Mouse (Mus musculus): ENCODE measurements around the gene Fgfr2. TPM values are rescaled to one million over a fixed set of nuclear protein-coding genes. Genes with fewer than 3 reads are reported as not detected.
A peak's percentile ranks its signal among the peaks of the same experiment; 100 is the strongest.

Fgfr2 gene
- polyA plus RNA-seq, 1 experiment from 2014 or later, result 123 TPM

GRCm38 (mm10) chr7:130966876-130967275 is 2156.3 kb downstream of the Fgfr2 start:
- Histone ChIP-seq H3K27me3 (no peaks in the 10 kb centered on the region), H3K9ac (peak overlapping the region; percentile 13; the same call in 1 of the 2 replicates), H3K4me3 (no peak overlapping the region), H3K4me2 (replicated peaks) (no peak overlapping the region; the same call in 1 of the 2 replicates), H3K9me3 (no peaks in the 10 kb centered on the region), H3K4me1 (peaks cover 60% of the 10 kb centered on the region), H3K36me3 (no peaks in the 10 kb centered on the region), H3K27ac (peak overlapping the region; percentile 88; the same call in 1 of the 2 replicates)
- 60% methylated on average over 6 of the region's 6 CpGs for WGBS
- no peak for ATAC-seq (ENCODE audit: low FRiP score, low read depth)

GRCm38 (mm10) chr7:130966451-130966850 is 2156.7 kb downstream of the Fgfr2 start:
- 34% methylated on average over 5 of the region's 5 CpGs for WGBS
- no peak overlapping the region for H3K4me3 ChIP-seq
- no peaks in the 10 kb centered on the region for H3K36me3 ChIP-seq
- peaks cover 64% of the 10 kb centered on the region for H3K4me1 ChIP-seq
- no peaks in the 10 kb centered on the region for H3K27me3 ChIP-seq
- no peaks in the 10 kb centered on the region for H3K9me3 ChIP-seq
- H3K9ac ChIP-seq, result peak overlapping the region; percentile 13; the same call in 1 of the 2 replicates
- ATAC-seq (ENCODE audit: low FRiP score, low read depth), result peak; percentile 55; the same call in 1 of the 2 replicates
- peak overlapping the region; percentile 88 for H3K27ac ChIP-seq
- H3K4me2 ChIP-seq (replicated peaks), result 0 out of 2 replicates have a peak overlapping the region, but pooled peaks have one; percentile 10

DNA sequence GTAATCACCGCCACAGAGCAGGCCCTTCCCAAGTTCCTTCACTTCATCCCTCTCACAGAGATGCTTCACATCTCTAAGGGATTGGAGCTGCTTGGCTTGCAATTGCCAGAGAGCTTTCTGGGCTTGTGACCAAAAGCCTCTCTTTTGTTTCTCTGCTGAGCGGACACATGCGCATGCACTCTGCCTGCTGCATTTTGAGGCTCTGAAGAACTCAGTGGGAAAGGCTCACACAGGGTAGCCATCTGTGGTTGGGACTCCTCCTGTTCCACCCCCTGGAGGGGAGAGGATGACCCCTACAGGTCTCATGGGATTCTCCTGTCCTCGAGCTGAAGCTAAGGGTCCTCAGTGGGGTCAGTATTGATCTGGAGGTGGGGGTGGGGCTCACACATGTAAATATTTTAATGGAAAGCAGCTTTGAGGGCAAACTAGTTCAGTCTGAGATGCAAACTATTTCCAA is 2157.2 kb downstream of the Fgfr2 start:
- Histone ChIP-seq H3K9me3 (no peaks in the 10 kb centered on the region), H3K36me3 (no peaks in the 10 kb centered on the region), H3K27me3 (no peaks in the 10 kb centered on the region), H3K4me3 (no peak overlapping the region), H3K27ac (peak overlapping the region; percentile 88), H3K4me1 (peaks cover 69% of the 10 kb centered on the region), H3K9ac (no peak overlapping the region), H3K4me2 (replicated peaks) (0 out of 2 replicates have a peak overlapping the region, but pooled peaks have one; percentile 10)
- WGBS, result 53% methylated on average over 4 of the region's 4 CpGs
- peak; percentile 55 for ATAC-seq (ENCODE audit: low FRiP score, low read depth)

DNA sequence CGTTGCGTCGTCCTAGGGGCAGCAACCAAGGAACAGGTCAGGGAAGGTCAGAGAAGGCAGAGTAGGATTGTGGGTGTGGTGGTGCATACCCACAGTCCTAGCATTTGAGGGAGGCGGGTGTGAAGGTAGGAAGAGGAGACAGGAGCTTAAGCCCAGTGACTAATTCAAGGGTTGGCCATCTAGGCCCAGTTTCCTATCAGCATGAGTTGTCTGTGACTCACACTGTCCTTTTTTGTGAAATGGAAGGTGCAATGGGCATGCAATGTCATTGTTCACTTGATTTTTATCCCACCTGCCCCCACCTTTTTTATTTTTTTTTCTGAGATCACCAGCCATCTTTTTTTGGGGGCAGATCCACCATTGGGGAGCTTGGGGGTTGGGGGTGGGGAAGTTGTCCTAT is 2157.8 kb downstream of the Fgfr2 start:
- no peak for ATAC-seq (ENCODE audit: low FRiP score, low read depth)
- peaks cover 74% of the 10 kb centered on the region for H3K4me1 ChIP-seq
- 90% methylated on average over 4 of the region's 4 CpGs for WGBS
- no peak overlapping the region for H3K4me2 ChIP-seq (replicated peaks)
- peak overlapping the region; percentile 88 for H3K27ac ChIP-seq
- H3K36me3 ChIP-seq, result no peaks in the 10 kb centered on the region
- no peaks in the 10 kb centered on the region for H3K9me3 ChIP-seq
- no peak overlapping the region for H3K4me3 ChIP-seq
- no peak overlapping the region for H3K9ac ChIP-seq
- no peaks in the 10 kb centered on the region for H3K27me3 ChIP-seq

- Histone ChIP-seq H3K4me2 (replicated peaks) (no peak overlapping the region), H3K4me3 (no peak overlapping the region), H3K36me3 (no peaks in the 10 kb centered on the region), H3K9me3 (no peaks in the 10 kb centered on the region), H3K4me1 (peaks cover 77% of the 10 kb centered on the region), H3K27ac (peak overlapping the region; percentile 88), H3K9ac (no peak overlapping the region), H3K27me3 (no peaks in the 10 kb centered on the region)
- 17% methylated on average over 5 of the region's 5 CpGs for WGBS
- ATAC-seq (ENCODE audit: low FRiP score, low read depth), result 0 out of 2 replicates have a peak, but pooled peaks have one; percentile 17
These were observed 2158.5 kb downstream of the Fgfr2 start for GRCm38 (mm10) chr7:130964686-130965085.

DNA sequence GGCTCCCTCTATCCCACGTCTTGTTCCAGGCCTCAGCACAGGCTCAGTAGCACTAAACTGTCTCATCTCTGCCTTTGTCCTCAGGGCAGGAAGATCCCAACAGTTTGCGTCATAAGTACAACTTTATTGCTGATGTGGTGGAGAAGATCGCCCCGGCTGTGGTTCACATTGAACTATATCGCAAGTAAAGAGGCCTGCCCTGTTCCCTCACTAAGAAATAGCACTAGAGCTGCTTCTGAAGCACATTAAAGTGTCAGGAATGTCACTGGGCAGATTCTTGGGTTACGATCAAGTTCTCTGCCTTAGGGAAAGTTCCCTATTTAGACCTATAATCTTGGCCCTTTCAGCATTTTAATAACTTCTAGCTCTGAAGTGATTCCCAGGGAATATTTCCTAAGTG is 2161.7 kb downstream of the Fgfr2 start:
- Histone ChIP-seq H3K36me3 (no peaks in the 10 kb centered on the region), H3K27me3 (no peaks in the 10 kb centered on the region), H3K4me1 (peaks cover 51% of the 10 kb centered on the region), H3K9ac (no peak overlapping the region), H3K4me2 (replicated peaks) (no peak overlapping the region), H3K9me3 (no peaks in the 10 kb centered on the region), H3K27ac (peak overlapping the region; percentile 48; the same call in 1 of the 2 replicates), H3K4me3 (no peak overlapping the region)
- 43% methylated on average over 6 of the region's 6 CpGs for WGBS
- ATAC-seq (ENCODE audit: low FRiP score, low read depth), result no peak

DNA sequence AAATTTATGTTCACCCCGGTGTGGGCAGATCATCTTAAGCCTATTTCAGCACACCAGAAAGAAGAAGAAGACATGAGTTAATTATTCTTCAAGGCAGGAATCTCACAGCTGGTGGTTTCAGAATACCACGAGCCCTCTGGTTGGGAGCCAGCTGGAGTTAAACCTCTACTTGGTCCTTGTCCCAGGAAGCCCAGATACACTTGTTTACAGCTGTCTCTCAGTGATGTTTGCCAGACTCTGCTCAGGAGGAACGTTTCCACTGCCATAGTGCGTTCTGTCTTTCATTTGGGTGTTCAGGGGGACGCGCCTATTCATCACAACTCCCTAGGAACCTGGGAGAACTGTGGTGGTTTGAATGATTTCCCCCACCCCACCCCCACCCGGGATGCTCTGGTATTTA is 2163.3 kb downstream of the Fgfr2 start:
- Histone ChIP-seq H3K4me2 (replicated peaks) (no peak overlapping the region), H3K4me3 (no peak overlapping the region), H3K9me3 (peaks cover 7% of the 10 kb centered on the region; the same call in 1 of the 2 replicates), H3K27me3 (no peaks in the 10 kb centered on the region), H3K27ac (peak overlapping the region; percentile 15; the same call in 1 of the 2 replicates), H3K9ac (no peak overlapping the region), H3K36me3 (no peaks in the 10 kb centered on the region), H3K4me1 (peaks cover 35% of the 10 kb centered on the region)
- no peak for ATAC-seq (ENCODE audit: low FRiP score, low read depth)
- 28% methylated on average over 7 of the region's 7 CpGs for WGBS

- whole genome bisulfite sequencing, result 68% methylated on average over 7 of the region's 7 CpGs
These were observed 2164.6 kb downstream of the Fgfr2 start for GRCm38 (mm10) chr7:130958551-130958950.

DNA sequence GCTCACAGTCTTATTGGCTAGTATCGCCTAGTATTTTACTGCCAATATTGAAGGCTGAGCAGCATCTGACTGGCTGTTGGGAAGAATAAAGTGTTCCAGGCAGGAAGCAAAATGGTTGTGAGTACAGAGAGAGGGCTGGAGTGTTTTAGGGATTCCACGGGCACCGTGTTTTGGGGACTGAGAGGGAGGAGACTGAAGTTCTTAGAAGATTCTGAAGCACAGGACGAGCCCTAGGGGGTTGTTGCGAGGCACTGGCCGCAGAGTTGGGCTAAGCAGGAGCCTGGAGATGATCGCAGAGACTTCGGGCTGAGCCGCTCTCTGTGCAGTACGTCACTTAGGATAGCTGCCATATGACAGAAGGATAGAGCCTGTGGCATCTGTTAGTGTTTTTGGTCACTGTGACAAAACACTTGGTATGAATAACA is 2169.0 kb downstream of the Fgfr2 start:
- ATAC-seq (ENCODE audit: low FRiP score, low read depth), result no peak; the same call in 1 of the 2 replicates
- WGBS, result 72% methylated on average over 10 of the region's 10 CpGs

More at GRCm38 (mm10) chr7:130958551-130958950, 2164.6 kb downstream of the Fgfr2 start:
- H3K4me1 ChIP-seq, result peaks cover 30% of the 10 kb centered on the region
- ATAC-seq (ENCODE audit: low FRiP score, low read depth), result no peak
- H3K9ac ChIP-seq, result no peak overlapping the region
- H3K36me3 ChIP-seq, result no peaks in the 10 kb centered on the region
- no peak overlapping the region for H3K4me2 ChIP-seq (replicated peaks)
- no peak overlapping the region for H3K4me3 ChIP-seq
- H3K27ac ChIP-seq, result no peak overlapping the region
- H3K9me3 ChIP-seq, result peaks cover 7% of the 10 kb centered on the region; the same call in 1 of the 2 replicates
- H3K27me3 ChIP-seq, result no peaks in the 10 kb centered on the region

DNA sequence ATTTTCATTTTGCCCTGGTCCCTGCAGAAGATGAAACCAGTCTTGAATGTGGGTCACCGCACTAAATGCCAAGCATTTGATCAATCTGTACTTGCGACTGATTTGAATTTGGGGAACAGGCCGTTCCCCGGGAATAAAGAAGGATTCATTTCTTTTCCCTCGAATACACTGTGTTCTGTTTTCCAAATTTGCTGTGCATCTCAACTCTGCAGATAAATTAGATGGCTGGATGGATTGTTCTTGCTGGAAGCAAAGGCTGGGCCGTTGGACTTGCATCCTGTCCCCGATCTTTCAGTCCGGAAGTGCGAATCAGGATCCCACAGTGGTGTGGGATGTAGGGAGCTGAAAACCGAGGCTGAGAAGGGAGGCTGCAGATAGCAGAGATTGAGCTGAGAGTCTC is 2169.8 kb downstream of the Fgfr2 start:
- Histone ChIP-seq H3K27me3 (no peaks in the 10 kb centered on the region), H3K9ac (no peak overlapping the region), H3K4me3 (no peak overlapping the region), H3K36me3 (no peaks in the 10 kb centered on the region), H3K4me2 (replicated peaks) (no peak overlapping the region), H3K9me3 (peaks cover 7% of the 10 kb centered on the region; the same call in 1 of the 2 replicates), H3K4me1 (peaks cover 10% of the 10 kb centered on the region), H3K27ac (no peak overlapping the region)
- whole genome bisulfite sequencing, result 88% methylated on average over 10 of the region's 10 CpGs
- no peak for ATAC-seq (ENCODE audit: low FRiP score, low read depth)

More for the DNA sequence above, 2169.0 kb downstream of the Fgfr2 start:
- no peaks in the 10 kb centered on the region for H3K36me3 ChIP-seq
- peaks cover 7% of the 10 kb centered on the region; the same call in 1 of the 2 replicates for H3K9me3 ChIP-seq
- peaks cover 4% of the 10 kb centered on the region for H3K4me1 ChIP-seq
- H3K4me2 ChIP-seq (replicated peaks), result no peak overlapping the region
- H3K27ac ChIP-seq, result no peak overlapping the region
- no peak overlapping the region for H3K9ac ChIP-seq
- H3K27me3 ChIP-seq, result no peaks in the 10 kb centered on the region
- H3K4me3 ChIP-seq, result no peak overlapping the region

GRCm38 (mm10) chr7:130951004-130951403 is 2172.1 kb downstream of the Fgfr2 start:
- WGBS, result 84% methylated on average over 5 of the region's 5 CpGs
- Histone ChIP-seq H3K9me3 (peaks cover 4% of the 10 kb centered on the region; the same call in 1 of the 2 replicates), H3K4me2 (replicated peaks) (no peak overlapping the region), H3K36me3 (no peaks in the 10 kb centered on the region), H3K27me3 (no peaks in the 10 kb centered on the region), H3K4me3 (no peak overlapping the region), H3K4me1 (peaks cover 14% of the 10 kb centered on the region), H3K27ac (0 out of 2 replicates have a peak overlapping the region, but pooled peaks have one; percentile 15), H3K9ac (no peak overlapping the region)
- no peak for ATAC-seq (ENCODE audit: low FRiP score, low read depth)

GRCm38 (mm10) chr7:130950482-130950881 is 2172.7 kb downstream of the Fgfr2 start:
- Histone ChIP-seq H3K27ac (0 out of 2 replicates have a peak overlapping the region, but pooled peaks have one; percentile 15), H3K36me3 (no peaks in the 10 kb centered on the region), H3K27me3 (no peaks in the 10 kb centered on the region), H3K9ac (no peak overlapping the region), H3K4me1 (peaks cover 14% of the 10 kb centered on the region), H3K9me3 (no peaks in the 10 kb centered on the region), H3K4me2 (replicated peaks) (no peak overlapping the region), H3K4me3 (no peak overlapping the region)
- no peak for ATAC-seq (ENCODE audit: low FRiP score, low read depth)
- 87% methylated on average over 7 of the region's 7 CpGs for WGBS
